Mouse (Mus musculus) thymus, postnatal 36 days (tissue): ENCODE data around the gene Oprl1.

Experiments
- DNase-seq, 2 experiments: peaks; one replicate each; pipeline ENCODE4 v3.0.0; 2022; ENCODE audit warnings: mixed read lengths in 2 of 2

The Oprl1 gene

GRCm38 (mm10) chr2:181766672-181767557 lies 52.1 kb downstream of the Oprl1 start:
- no peak for DNase-seq

- DNase-seq = no peak
These were observed 53.6 kb downstream of the Oprl1 start for GRCm38 (mm10) chr2:181768451-181768850.

- DNase-seq = no peak
These were observed 54.6 kb downstream of the Oprl1 start for GRCm38 (mm10) chr2:181769397-181769796.
